Mouse (Mus musculus) midbrain, embryonic 15.5 days (tissue): ENCODE measurements around the gene Tmigd1. TPM values are rescaled to one million over a fixed set of nuclear protein-coding genes. Genes with fewer than 3 reads are reported as not detected.

Experiments used
- ATAC-seq: fragments of 200-750 bp; cut with Nextera tagmentation; replicated peaks from 2 replicates; pipeline ENCODE4 v1.8.0; 2017; ENCODE audit warnings: moderate TSS enrichment
- H3K27ac ChIP-seq: fragments of 300-500 bp; sonication (generic); 2 replicates; pipeline ENCODE4 v1.5.1; 2015; ENCODE audit warnings: mild to moderate bottlenecking, inconsistent platforms
- H3K27me3 ChIP-seq: fragments of 300-500 bp; sonication (generic); replicated peaks from 2 replicates; pipeline ENCODE4 v1.6.1; 2015; ENCODE audit warnings: inconsistent platforms
- H3K36me3 ChIP-seq: fragments of 300-500 bp; sonication (generic); replicated peaks from 2 replicates; pipeline ENCODE4 v1.6.1; 2015; ENCODE audit warnings: inconsistent platforms
- H3K4me1 ChIP-seq: fragments of 300-500 bp; sonication (generic); 2 replicates; pipeline ENCODE4 v1.6.1; 2015; ENCODE audit warnings: inconsistent platforms
- H3K4me2 ChIP-seq: fragments of 300-500 bp; sonication (generic); 2 replicates; pipeline ENCODE4 v1.6.1; 2015; ENCODE audit warnings: inconsistent platforms, mild to moderate bottlenecking, moderate library complexity
- H3K4me3 ChIP-seq: fragments of 300-500 bp; sonication (generic); 2 replicates; pipeline ENCODE4 v1.5.1; 2015; ENCODE audit warnings: mild to moderate bottlenecking, inconsistent platforms
- H3K9ac ChIP-seq: fragments of 300-500 bp; sonication (generic); 2 replicates; pipeline ENCODE4 v1.6.1; 2015; ENCODE audit warnings: mild to moderate bottlenecking, inconsistent platforms
- H3K9me3 ChIP-seq: fragments of 300-500 bp; sonication (generic); 2 replicates; pipeline ENCODE4 v1.6.1; 2016; ENCODE audit warnings: inconsistent platforms
- WGBS: fragments of 180-500 bp; shearing (Covaris S2); methylation state at CpG from one replicate; pipeline ENCODE4 v1.1.7; 2015; ENCODE audit warnings: mixed read lengths; 5-methylcytosine and 5-hydroxymethylcytosine counted together
- polyA plus RNA-seq: library from polyadenylated mRNA; unstranded; fragments of >200 nt; fragmentation: Nextera tagmentation; extraction: Ambion mirVana; gene quantifications from 2 replicates; pipeline ENCODE4 v1.2.1, GENCODE M21; 2015

The Tmigd1 gene
- polyA plus RNA-seq, 1 experiment from 2014 or later, result not detected

- H3K9me3 ChIP-seq, result no peaks in the 10 kb centered on the region
- ATAC-seq, result no peak
- no peaks in the 10 kb centered on the region for H3K27me3 ChIP-seq
- H3K36me3 ChIP-seq, result no peaks in the 10 kb centered on the region
- no peak overlapping the region for H3K4me3 ChIP-seq
- H3K4me2 ChIP-seq, result no peak overlapping the region
- WGBS, result 75% methylated on average over 10 of the region's 10 CpGs
- no peak overlapping the region for H3K27ac ChIP-seq
- H3K9ac ChIP-seq, result no peak overlapping the region
- no peaks in the 10 kb centered on the region for H3K4me1 ChIP-seq
Measured at GRCm38 (mm10) chr11:76889339-76890164, 12.4 kb upstream of the Tmigd1 start.

GRCm38 (mm10) chr11:76891171-76891570 is 10.8 kb upstream of the Tmigd1 start:
- no peak for ATAC-seq
- H3K36me3 ChIP-seq, result no peaks in the 10 kb centered on the region
- H3K4me3 ChIP-seq, result no peak overlapping the region
- H3K9me3 ChIP-seq, result no peaks in the 10 kb centered on the region
- no peaks in the 10 kb centered on the region for H3K4me1 ChIP-seq
- WGBS, result 93% methylated on average over 7 of the region's 7 CpGs
- H3K27ac ChIP-seq, result no peak overlapping the region
- no peaks in the 10 kb centered on the region for H3K27me3 ChIP-seq
- no peak overlapping the region for H3K4me2 ChIP-seq
- no peak overlapping the region for H3K9ac ChIP-seq

- H3K9ac ChIP-seq, result no peak overlapping the region
- no peak overlapping the region for H3K4me3 ChIP-seq
- no peak for ATAC-seq
- no peak overlapping the region for H3K4me2 ChIP-seq
- WGBS, result 88% methylated on average over 4 of the region's 4 CpGs
- H3K4me1 ChIP-seq, result no peaks in the 10 kb centered on the region
- no peaks in the 10 kb centered on the region for H3K36me3 ChIP-seq
- H3K9me3 ChIP-seq, result no peaks in the 10 kb centered on the region
- no peak overlapping the region for H3K27ac ChIP-seq
- H3K27me3 ChIP-seq, result no peaks in the 10 kb centered on the region
Measured at GRCm38 (mm10) chr11:76891738-76892349, 10.1 kb upstream of the Tmigd1 start.

GRCm38 (mm10) chr11:76892972-76893371 is 9.0 kb upstream of the Tmigd1 start:
- Histone ChIP-seq H3K4me3 (no peak overlapping the region), H3K36me3 (no peaks in the 10 kb centered on the region), H3K4me2 (no peak overlapping the region), H3K4me1 (no peaks in the 10 kb centered on the region), H3K9me3 (no peaks in the 10 kb centered on the region), H3K9ac (no peak overlapping the region), H3K27ac (no peak overlapping the region), H3K27me3 (no peaks in the 10 kb centered on the region)
- WGBS, result 86% methylated on average over 3 of the region's 3 CpGs
- no peak for ATAC-seq

- Histone ChIP-seq H3K9ac (no peak overlapping the region), H3K27ac (no peak overlapping the region), H3K27me3 (no peaks in the 10 kb centered on the region), H3K4me3 (no peak overlapping the region), H3K4me2 (no peak overlapping the region), H3K4me1 (no peaks in the 10 kb centered on the region), H3K9me3 (no peaks in the 10 kb centered on the region), H3K36me3 (no peaks in the 10 kb centered on the region)
- no peak for ATAC-seq
- 38% methylated on average over 4 of the region's 4 CpGs for WGBS
Measured at GRCm38 (mm10) chr11:76893570-76893969, 8.4 kb upstream of the Tmigd1 start.

- no peak overlapping the region for H3K4me2 ChIP-seq
- no peak overlapping the region for H3K4me3 ChIP-seq
- no peaks in the 10 kb centered on the region for H3K27me3 ChIP-seq
- no peak overlapping the region for H3K27ac ChIP-seq
- no peaks in the 10 kb centered on the region for H3K36me3 ChIP-seq
- no peak overlapping the region for H3K9ac ChIP-seq
- H3K9me3 ChIP-seq, result no peaks in the 10 kb centered on the region
- no peak for ATAC-seq
- WGBS, result 38% methylated on average over 5 of the region's 5 CpGs
- no peaks in the 10 kb centered on the region for H3K4me1 ChIP-seq
Measured at GRCm38 (mm10) chr11:76894240-76894639, 7.7 kb upstream of the Tmigd1 start.

- ATAC-seq, result no peak
- Histone ChIP-seq H3K9me3 (no peaks in the 10 kb centered on the region), H3K27ac (no peak overlapping the region), H3K4me3 (no peak overlapping the region), H3K4me1 (no peaks in the 10 kb centered on the region), H3K27me3 (no peaks in the 10 kb centered on the region), H3K36me3 (no peaks in the 10 kb centered on the region), H3K9ac (no peak overlapping the region), H3K4me2 (no peak overlapping the region)
- 69% methylated on average over 6 of the region's 6 CpGs for WGBS
Measured at GRCm38 (mm10) chr11:76896360-76896759, 5.6 kb upstream of the Tmigd1 start.

- 73% methylated on average over 1 of the region's 1 CpGs for WGBS
- Histone ChIP-seq H3K4me1 (no peaks in the 10 kb centered on the region), H3K9me3 (no peaks in the 10 kb centered on the region), H3K4me2 (no peak overlapping the region), H3K27me3 (no peaks in the 10 kb centered on the region), H3K4me3 (no peak overlapping the region), H3K27ac (no peak overlapping the region), H3K36me3 (no peaks in the 10 kb centered on the region), H3K9ac (no peak overlapping the region)
- ATAC-seq, result no peak
Measured at GRCm38 (mm10) chr11:76897126-76897525, 4.8 kb upstream of the Tmigd1 start.

GRCm38 (mm10) chr11:76897871-76898270 is 4.1 kb upstream of the Tmigd1 start:
- ATAC-seq, result no peak
- Histone ChIP-seq H3K4me3 (no peak overlapping the region), H3K4me2 (no peak overlapping the region), H3K27me3 (no peaks in the 10 kb centered on the region), H3K9me3 (no peaks in the 10 kb centered on the region), H3K9ac (no peak overlapping the region), H3K36me3 (no peaks in the 10 kb centered on the region), H3K4me1 (no peaks in the 10 kb centered on the region), H3K27ac (no peak overlapping the region)
- 48% methylated on average over 3 of the region's 3 CpGs for WGBS

GRCm38 (mm10) chr11:76898751-76899150 is 3.2 kb upstream of the Tmigd1 start:
- H3K4me2 ChIP-seq, result no peak overlapping the region
- no peaks in the 10 kb centered on the region for H3K36me3 ChIP-seq
- no peak overlapping the region for H3K4me3 ChIP-seq
- no peaks in the 10 kb centered on the region for H3K9me3 ChIP-seq
- H3K27me3 ChIP-seq, result no peaks in the 10 kb centered on the region
- no peak overlapping the region for H3K9ac ChIP-seq
- H3K27ac ChIP-seq, result no peak overlapping the region
- no peak for ATAC-seq
- 89% methylated on average over 3 of the region's 3 CpGs for WGBS
- no peaks in the 10 kb centered on the region for H3K4me1 ChIP-seq

GRCm38 (mm10) chr11:76899758-76900738 is 1.9 kb upstream of the Tmigd1 start:
- WGBS, result 65% methylated on average over 5 of the region's 5 CpGs
- Histone ChIP-seq H3K4me1 (no peaks in the 10 kb centered on the region), H3K36me3 (no peaks in the 10 kb centered on the region), H3K9ac (no peak overlapping the region), H3K4me3 (no peak overlapping the region), H3K9me3 (no peaks in the 10 kb centered on the region), H3K4me2 (no peak overlapping the region), H3K27ac (no peak overlapping the region), H3K27me3 (no peaks in the 10 kb centered on the region)
- ATAC-seq, result no peak

GRCm38 (mm10) chr11:76904340-76904739 is 2.4 kb downstream of the Tmigd1 start:
- H3K36me3 ChIP-seq, result no peaks in the 10 kb centered on the region
- no peaks in the 10 kb centered on the region for H3K4me1 ChIP-seq
- H3K4me2 ChIP-seq, result no peak overlapping the region
- no peak overlapping the region for H3K27ac ChIP-seq
- H3K9me3 ChIP-seq, result no peaks in the 10 kb centered on the region
- no peaks in the 10 kb centered on the region for H3K27me3 ChIP-seq
- H3K4me3 ChIP-seq, result no peak overlapping the region
- no peak for ATAC-seq
- WGBS, result 90% methylated on average over 2 of the region's 2 CpGs
- H3K9ac ChIP-seq, result no peak overlapping the region
